Mouse (Mus musculus): Measurements from ENCODE around the gene Stk10. TPM values are rescaled to one million over a fixed set of nuclear protein-coding genes. Genes with fewer than 3 reads are reported as not detected.
A peak's percentile ranks its signal among the peaks of the same experiment; 100 is the strongest.
"Not testable (repeated sequence)": the region's sequence is repeated elsewhere in the genome, so short reads cannot be mapped to it uniquely, and the experiment has no call there.

The Stk10 gene
- total RNA-seq, 1 experiment from 2014 or later: 10.3 TPM

GRCm38 (mm10) chr11:32601528-32602323 is 68.6 kb downstream of the Stk10 start:
- DNase-seq: no peak

GRCm38 (mm10) chr11:32604663-32605062 is 71.6 kb downstream of the Stk10 start:
- DNase-seq: no peak

DNA sequence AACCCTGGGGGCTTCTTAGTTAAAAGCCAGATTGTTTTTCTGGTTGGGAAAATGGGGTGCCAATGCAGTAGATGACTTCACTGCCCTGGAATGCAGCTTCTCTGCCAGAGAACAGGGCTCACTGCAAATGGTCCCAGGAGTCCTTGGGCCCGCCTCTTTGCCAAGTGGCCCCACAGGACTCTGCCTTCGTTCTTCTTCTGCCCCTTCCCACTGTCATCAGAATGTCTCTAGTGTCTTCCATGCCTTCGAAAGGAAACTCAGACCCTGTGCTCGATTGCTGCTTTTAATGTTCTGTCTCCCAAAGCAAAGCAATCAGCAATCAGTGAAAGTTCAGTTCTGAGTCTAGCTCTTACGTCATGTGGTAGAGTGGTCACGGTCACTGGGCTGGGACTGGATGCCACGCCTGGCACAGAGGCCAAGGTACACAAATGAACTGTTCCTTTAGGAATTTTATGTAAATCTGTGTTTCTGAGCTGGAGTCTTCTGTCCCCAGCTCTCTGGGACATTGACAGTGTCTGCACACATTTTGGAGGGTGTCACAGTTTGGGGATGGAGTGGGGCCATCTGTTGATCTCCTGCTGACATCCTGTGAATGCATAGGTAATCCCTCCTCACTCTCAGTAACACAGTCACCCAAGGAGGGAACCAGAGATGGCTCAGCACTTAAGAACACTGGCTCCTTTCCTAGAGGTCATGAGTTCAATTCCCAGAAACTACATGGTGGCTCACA is 72.2 kb downstream of the Stk10 start:
- peak; percentile 77 for DNase-seq

DNA sequence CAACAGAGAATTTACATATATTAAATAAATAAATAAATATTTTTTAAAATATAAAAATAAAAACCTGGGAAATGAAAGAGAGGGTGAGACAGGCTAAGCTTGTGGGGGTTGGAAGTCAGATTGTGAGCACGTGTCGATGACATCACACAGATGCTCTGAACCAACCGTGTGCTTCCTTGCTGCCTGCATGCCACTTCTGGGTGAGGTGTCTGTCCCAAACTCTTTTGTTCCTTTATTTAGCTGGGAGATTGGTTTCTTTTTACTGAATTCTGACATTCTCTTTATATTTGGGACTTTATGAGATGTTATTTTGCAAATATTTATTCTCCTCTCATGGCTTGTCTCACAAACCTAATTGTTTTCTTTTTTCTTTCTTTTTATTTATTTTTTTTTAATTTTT is 72.8 kb downstream of the Stk10 start:
- DNase-seq: no peak

DNA sequence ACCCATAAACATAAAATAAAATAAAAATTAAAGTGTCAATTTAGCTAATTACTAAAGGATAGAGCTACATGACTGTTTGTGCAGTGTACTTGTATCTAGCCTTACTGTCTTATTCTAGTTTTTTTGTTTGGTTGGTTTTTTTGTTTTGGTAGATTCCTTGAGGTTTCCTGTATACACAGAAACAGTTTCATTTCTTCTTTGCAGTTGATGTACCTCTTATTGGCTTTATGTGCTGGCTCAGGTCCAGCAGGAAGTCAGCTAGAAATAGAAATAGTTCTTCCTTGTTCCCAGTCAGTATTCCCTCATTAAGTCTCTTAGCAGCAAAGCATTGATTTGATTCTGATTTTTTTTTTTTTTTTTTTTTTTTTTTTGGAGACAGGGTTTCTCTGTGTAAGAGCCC is 74.2 kb downstream of the Stk10 start:
- DNase-seq: no peak

DNA sequence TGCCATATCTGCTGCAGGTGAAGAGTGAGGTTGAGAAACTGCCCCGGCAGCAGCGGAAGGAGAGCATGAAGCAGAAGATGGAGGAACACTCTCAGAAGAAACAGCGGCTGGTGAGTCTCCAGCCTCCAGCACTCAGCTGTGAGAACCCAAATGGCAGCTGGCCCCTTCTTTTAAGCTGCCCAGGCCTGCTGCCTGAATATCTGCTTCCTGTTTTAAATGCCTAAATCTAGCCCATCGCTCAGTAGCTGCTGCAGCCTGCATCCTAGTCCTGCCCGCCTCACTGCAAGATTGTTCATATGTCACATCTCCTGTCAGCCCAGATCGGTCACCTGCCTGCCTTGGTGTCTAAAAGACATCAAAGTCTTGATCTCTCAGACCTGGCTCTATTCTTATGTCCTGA is 77.5 kb downstream of the Stk10 start:
- no peak for DNase-seq

DNA sequence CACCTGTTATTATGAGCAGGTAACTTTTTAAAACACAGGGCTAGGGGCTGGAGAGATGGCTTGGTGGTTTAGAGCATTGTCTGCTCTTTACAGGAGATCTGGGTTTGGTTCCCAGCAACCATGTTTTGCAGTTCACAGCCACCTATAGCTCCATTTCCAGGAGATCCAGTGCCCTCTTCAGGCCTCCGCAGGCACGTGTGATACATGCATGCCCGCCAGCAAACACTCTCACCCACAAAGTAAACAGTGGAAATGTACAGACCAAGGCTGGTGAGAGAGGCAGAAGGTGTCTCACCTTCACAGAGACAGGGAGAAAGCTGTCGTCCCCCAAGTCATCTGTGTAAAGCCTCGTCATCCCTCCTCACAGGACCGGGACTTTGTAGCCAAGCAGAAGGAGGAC is 79.2 kb downstream of the Stk10 start:
- no peak for DNase-seq

DNA sequence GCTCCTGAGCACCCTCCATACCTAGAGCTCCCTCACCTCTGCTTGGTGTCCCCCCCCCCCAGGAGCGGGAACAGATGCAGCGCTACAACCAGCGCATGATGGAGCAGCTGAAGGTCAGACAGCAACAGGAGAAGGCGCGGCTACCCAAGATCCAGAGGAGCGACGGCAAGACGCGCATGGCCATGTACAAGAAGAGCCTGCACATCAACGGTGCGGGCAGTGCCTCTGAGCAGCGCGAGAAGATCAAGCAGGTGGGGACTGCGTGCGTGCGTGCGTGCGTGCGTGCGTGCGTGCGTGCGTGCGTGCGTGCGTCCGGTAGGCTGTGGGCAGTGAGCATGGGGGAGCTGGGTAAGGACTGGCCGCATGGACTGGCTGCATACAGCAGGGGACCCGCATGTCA is 81.4 kb downstream of the Stk10 start:
- no peak for DNase-seq

DNA sequence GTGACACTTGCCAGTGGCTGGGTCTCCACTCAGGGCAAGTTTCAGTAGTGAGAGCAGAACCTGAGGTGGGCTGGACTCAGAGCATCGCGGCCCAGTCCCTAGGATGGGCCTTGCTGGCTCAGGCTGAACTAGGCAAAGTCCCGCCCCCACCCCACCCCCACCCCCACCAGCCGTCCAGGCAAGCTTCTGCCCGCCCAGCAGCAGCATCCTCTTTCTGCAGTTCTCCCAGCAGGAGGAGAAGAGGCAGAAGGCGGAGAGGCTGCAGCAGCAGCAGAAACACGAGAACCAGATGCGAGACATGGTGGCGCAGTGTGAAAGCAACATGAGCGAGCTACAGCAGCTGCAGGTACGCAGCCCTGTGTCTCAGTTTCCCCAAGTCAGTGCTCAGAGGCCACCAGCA is 82.5 kb downstream of the Stk10 start:
- DNase-seq: no peak

- no peak for DNase-seq
These were observed 83.0 kb downstream of the Stk10 start for GRCm38 (mm10) chr11:32616091-32616490.

- no peak for DNase-seq
These were observed 84.9 kb downstream of the Stk10 start for GRCm38 (mm10) chr11:32618036-32618435.

GRCm38 (mm10) chr11:32618641-32619040 is 85.5 kb downstream of the Stk10 start:
- not testable (repeated sequence) for DNase-seq

- peak; percentile 55 for DNase-seq
These were observed 86.2 kb downstream of the Stk10 start for GRCm38 (mm10) chr11:32619257-32619816.

DNA sequence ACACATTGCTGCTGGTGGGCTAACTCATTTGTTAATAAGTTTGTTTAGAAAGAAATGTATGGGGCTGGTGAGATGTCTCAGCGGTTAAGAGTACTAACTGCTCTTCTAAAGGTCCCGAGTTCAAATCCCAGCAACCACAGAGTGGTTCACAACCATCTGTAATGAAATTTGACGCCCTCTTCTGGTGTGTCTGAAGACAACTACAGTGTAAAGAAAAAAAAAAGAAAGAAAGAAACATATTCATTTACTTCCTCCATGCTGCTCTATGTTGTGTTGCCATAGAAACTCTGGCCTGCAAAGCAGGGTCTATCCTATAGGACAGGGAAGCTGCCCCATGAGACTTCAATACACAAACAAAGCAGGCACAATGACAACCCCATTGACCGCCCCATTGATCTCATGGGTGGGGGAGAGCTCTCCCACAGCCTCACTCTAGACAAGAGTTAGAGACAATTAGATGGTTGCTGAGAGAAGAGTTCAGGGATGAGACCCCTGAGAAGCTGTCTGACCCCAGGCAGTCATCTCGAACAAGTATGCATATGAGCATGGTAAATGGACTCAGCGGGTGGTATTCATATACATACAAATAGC is 86.9 kb downstream of the Stk10 start:
- no peak for DNase-seq

DNA sequence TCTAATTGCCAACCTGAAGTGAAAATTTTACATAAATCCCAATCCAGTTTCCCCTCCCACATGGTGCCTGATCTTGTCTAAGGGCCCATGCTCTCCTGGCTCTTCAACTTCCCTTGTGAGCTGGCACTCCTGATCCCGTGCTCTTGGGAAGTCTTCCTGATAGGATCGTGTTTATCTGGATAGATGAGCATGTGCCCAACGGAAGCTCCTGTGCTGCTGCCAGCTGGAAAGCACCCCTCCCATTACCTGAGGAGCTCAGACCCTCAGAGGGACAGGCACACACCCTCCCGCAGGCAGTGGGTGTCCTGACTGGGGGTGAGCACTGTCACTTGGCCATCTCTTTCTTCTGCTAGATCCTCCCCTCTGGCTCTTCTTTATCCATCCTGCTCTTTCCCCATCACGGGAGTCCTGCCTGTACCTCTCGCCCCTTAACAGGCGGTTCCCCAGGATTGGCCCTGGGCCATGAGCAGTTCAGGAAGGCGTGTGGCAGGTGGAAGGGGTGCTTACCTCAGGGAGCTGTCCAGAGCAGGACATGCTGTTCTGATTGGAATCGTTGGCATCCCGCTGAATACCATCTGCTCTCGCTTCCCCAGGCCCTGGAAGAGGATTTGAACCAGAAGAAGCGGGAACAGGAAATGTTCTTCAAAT is 88.8 kb downstream of the Stk10 start:
- DNase-seq: no peak

DNA sequence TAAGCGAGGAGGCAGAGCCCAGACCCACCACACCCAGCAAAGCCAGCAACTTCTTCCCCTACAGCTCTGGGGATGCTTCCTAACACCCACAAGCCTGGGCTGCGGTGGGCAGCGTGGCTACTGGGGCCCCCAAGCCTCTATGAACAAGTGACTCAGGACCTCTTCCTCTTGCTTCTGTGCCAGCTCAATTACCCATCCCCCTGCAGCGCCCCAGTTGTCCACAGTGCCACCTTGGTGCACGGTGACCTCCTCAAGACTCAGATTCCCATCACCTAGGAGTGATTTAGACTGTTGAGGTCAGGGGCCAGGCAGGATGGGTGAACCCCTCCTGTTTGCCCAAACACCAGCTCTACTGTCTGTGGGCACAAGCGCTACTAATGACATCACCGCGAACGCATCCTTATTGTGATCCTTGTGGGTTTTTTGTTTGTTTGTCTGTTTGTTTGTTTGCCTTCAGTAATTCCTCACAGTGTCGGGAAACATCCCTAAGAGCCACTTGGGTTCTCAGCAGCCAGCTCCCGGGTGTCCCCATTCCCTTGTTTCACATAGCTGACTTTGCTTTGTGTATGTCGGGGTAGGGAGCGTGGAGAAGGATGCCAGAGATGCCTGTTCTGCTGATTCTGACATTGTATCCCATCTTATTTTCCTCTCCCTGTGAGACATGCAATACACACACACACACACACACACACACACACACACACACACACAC is 89.5 kb downstream of the Stk10 start:
- DNase-seq: no peak

GRCm38 (mm10) chr11:32623236-32623635 is 90.1 kb downstream of the Stk10 start:
- DNase-seq: no peak

- DNase-seq: no peak
These were observed 90.8 kb downstream of the Stk10 start for GRCm38 (mm10) chr11:32623912-32624311.

- peak; percentile 82 for DNase-seq
These were observed 92.6 kb downstream of the Stk10 start for GRCm38 (mm10) chr11:32625677-32626076.

GRCm38 (mm10) chr11:32626079-32626478 is 93.0 kb downstream of the Stk10 start:
- no peak for DNase-seq

DNA sequence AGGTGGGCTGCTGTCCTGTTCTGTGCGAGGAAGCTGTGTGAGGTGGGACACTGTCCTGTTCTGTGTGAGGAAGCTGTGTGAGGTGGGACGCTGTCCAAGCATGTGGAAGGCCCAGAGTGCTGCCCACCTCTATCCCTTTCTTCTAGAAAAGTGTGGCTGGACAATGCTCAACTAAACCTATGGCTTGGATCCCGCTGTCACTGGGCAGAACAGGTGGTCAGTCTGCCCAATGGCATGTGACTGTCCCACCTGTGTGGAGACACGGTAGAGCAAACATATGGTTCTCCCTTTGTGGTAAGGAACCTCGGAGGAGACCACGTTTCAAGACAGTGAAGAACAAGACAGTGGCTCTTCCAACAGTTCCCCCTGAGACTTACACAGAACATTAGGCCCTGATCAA is 94.8 kb downstream of the Stk10 start:
- DNase-seq: no peak

- DNase-seq: no peak
These were observed 96.7 kb downstream of the Stk10 start for GRCm38 (mm10) chr11:32629713-32630211.

Data from adrenal gland, postnatal 25 days (tissue).